Comparison of ENCODE assay signal across 8 mouse cellular contexts in genomic region chr11:97662207-97662892, GRCm38 (mm10). TPM values are rescaled to one million over a fixed set of nuclear protein-coding genes. Genes with fewer than 3 reads are reported as not detected.
DNase-seq lines count a peak whose midpoint lies in the region; ATAC-seq and TF ChIP-seq lines count a peak whose summit lies in the region.

No protein-coding gene starts in this region.

- peak; percentile 100 for TF ChIP-seq EP300 in ES-Bruce4 (IDR thresholded peaks at IDR 0.05; ENCODE audit: insufficient read depth, low read depth, low read length)

- WGBS in forebrain, embryonic 14.5 days = 3% methylated on average over 21 of the region's 21 CpGs
- 2% methylated on average over 21 of the region's 21 CpGs for WGBS in intestine, postnatal 0 days
- 1% methylated on average over 21 of the region's 21 CpGs for WGBS in lung, embryonic 15.5 days
- WGBS in stomach, embryonic 14.5 days = 2% methylated on average over 21 of the region's 21 CpGs

- TF ChIP-seq POLR2A in ES-Bruce4 (IDR thresholded peaks at IDR 0.05; ENCODE audit: insufficient read depth, low read length) = no peak

- TF ChIP-seq CTCF in ES-Bruce4 (IDR thresholded peaks at IDR 0.05; ENCODE audit: low read depth, low read length) = no peak
- TF ChIP-seq CTCF in intestine, postnatal 0 days (IDR thresholded peaks at IDR 0.05; ENCODE audit: low read depth) = no peak

- peak overlapping the region; percentile 99 for H3K27ac ChIP-seq in ES-Bruce4 (ENCODE audit: insufficient read depth, low read length)
- H3K27ac ChIP-seq in forebrain, embryonic 14.5 days (ENCODE audit: low read depth, low read length) = no peak overlapping the region
- H3K27ac ChIP-seq in intestine, postnatal 0 days (ENCODE audit: low read depth, low read length) = peak overlapping the region; percentile 97
- H3K27ac ChIP-seq in lung, embryonic 15.5 days = peak overlapping the region; percentile 94
- peak overlapping the region; percentile 88 for H3K27ac ChIP-seq in stomach, embryonic 14.5 days (ENCODE audit: low read length)

- peak overlapping the region; percentile 99 for H3K9ac ChIP-seq in ES-Bruce4 (ENCODE audit: low read depth, poor library complexity, severe bottlenecking)
- H3K9ac ChIP-seq in forebrain, embryonic 14.5 days (ENCODE audit: low read length) = peak overlapping the region; percentile 89; the same call in 1 of the 2 replicates
- peak overlapping the region; percentile 78; the same call in 1 of the 2 replicates for H3K9ac ChIP-seq in intestine, postnatal 0 days (ENCODE audit: low read depth, low read length)
- H3K9ac ChIP-seq in lung, embryonic 15.5 days = peak overlapping the region; percentile 89
- H3K9ac ChIP-seq in stomach, embryonic 14.5 days (replicated peaks; ENCODE audit: low read depth, low read length) = peak overlapping the region; percentile 86; the same call in 1 of the 2 replicates

- H3K9me3 ChIP-seq in ES-Bruce4 (replicated peaks; ENCODE audit: control insufficient read depth, insufficient read depth, low read length, poor library complexity, severe bottlenecking) = no peaks in the 10 kb centered on the region
- H3K9me3 ChIP-seq in forebrain, embryonic 14.5 days (replicated peaks; ENCODE audit: control insufficient read depth, low read length) = no peaks in the 10 kb centered on the region
- no peaks in the 10 kb centered on the region for H3K9me3 ChIP-seq in intestine, postnatal 0 days (ENCODE audit: control insufficient read depth)
- H3K9me3 ChIP-seq in lung, embryonic 15.5 days = no peaks in the 10 kb centered on the region
- no peaks in the 10 kb centered on the region for H3K9me3 ChIP-seq in stomach, embryonic 14.5 days (ENCODE audit: control insufficient read depth, low read depth, low read length)

- H3K4me1 ChIP-seq in ES-Bruce4 (ENCODE audit: control insufficient read depth, insufficient read depth, low read length) = peaks cover 2% of the 10 kb centered on the region
- peaks cover 27% of the 10 kb centered on the region for H3K4me1 ChIP-seq in forebrain, embryonic 14.5 days (ENCODE audit: control insufficient read depth, insufficient read depth, low read length)
- H3K4me1 ChIP-seq in intestine, postnatal 0 days (replicated peaks; ENCODE audit: control insufficient read depth, insufficient read depth, low read length) = peaks cover 4% of the 10 kb centered on the region
- H3K4me1 ChIP-seq in lung, embryonic 15.5 days = peaks cover 57% of the 10 kb centered on the region
- peaks cover 39% of the 10 kb centered on the region for H3K4me1 ChIP-seq in stomach, embryonic 14.5 days (ENCODE audit: control insufficient read depth, insufficient read depth, low read length)

- H3K4me2 ChIP-seq in forebrain, embryonic 14.5 days (ENCODE audit: low read length) = peak overlapping the region; percentile 79
- peak overlapping the region; percentile 96 for H3K4me2 ChIP-seq in intestine, postnatal 0 days (replicated peaks; ENCODE audit: low read depth)
- H3K4me2 ChIP-seq in lung, embryonic 15.5 days = peak overlapping the region; percentile 86
- H3K4me2 ChIP-seq in stomach, embryonic 14.5 days (replicated peaks; ENCODE audit: low read depth, low read length) = peak overlapping the region; percentile 89

- ATAC-seq in forebrain, embryonic 14.5 days = no peak
- peak; percentile 5; the same call in 1 of the 2 replicates for ATAC-seq in intestine, postnatal 0 days
- no peak for ATAC-seq in lung, embryonic 15.5 days (ENCODE audit: borderline replicate concordance, extremely low read depth, low FRiP score, low TSS enrichment)
- ATAC-seq in stomach, embryonic 14.5 days (ENCODE audit: insufficient number of reproducible peaks, insufficient read depth, low FRiP score, low read depth) = no peak

- no peaks in the 10 kb centered on the region for H3K27me3 ChIP-seq in ES-Bruce4 (ENCODE audit: control insufficient read depth, insufficient read depth, low read length, poor library complexity, severe bottlenecking)
- H3K27me3 ChIP-seq in forebrain, embryonic 14.5 days (replicated peaks; ENCODE audit: control insufficient read depth, insufficient read depth, low read length) = peaks cover 17% of the 10 kb centered on the region
- no peaks in the 10 kb centered on the region for H3K27me3 ChIP-seq in intestine, postnatal 0 days (replicated peaks; ENCODE audit: control insufficient read depth, insufficient read depth, low read length)
- H3K27me3 ChIP-seq in lung, embryonic 15.5 days = peaks cover 15% of the 10 kb centered on the region
- no peaks in the 10 kb centered on the region for H3K27me3 ChIP-seq in stomach, embryonic 14.5 days (ENCODE audit: control insufficient read depth, insufficient read depth, low read length)

- DNase-seq in 416B (ENCODE audit: low read depth) = peak; percentile 79
- no peak for DNase-seq in forebrain, embryonic 14.5 days (ENCODE audit: low spot score)
- DNase-seq in layer of hippocampus, adult 9-10 months (ENCODE audit: low spot score) = no peak
- no peak for DNase-seq in ovary, adult 18-20 months (ENCODE audit: low spot score)

- peaks cover 8% of the 10 kb centered on the region for H3K36me3 ChIP-seq in ES-Bruce4 (ENCODE audit: control insufficient read depth, insufficient read depth, low read length, poor library complexity, severe bottlenecking)
- peaks cover 12% of the 10 kb centered on the region for H3K36me3 ChIP-seq in forebrain, embryonic 14.5 days (ENCODE audit: control insufficient read depth, insufficient read depth, low read length)
- peaks cover 13% of the 10 kb centered on the region; the same call in 1 of the 2 replicates for H3K36me3 ChIP-seq in intestine, postnatal 0 days (ENCODE audit: control insufficient read depth, insufficient read depth)
- H3K36me3 ChIP-seq in lung, embryonic 15.5 days = peaks cover 20% of the 10 kb centered on the region
- H3K36me3 ChIP-seq in stomach, embryonic 14.5 days (ENCODE audit: control insufficient read depth, insufficient read depth, low read length) = peaks cover 18% of the 10 kb centered on the region

- H3K4me3 ChIP-seq in ES-Bruce4 (ENCODE audit: low read depth, low read length) = peak overlapping the region; percentile 72
- peak overlapping the region; percentile 69 for H3K4me3 ChIP-seq in forebrain, embryonic 14.5 days (ENCODE audit: low read depth, low read length)
- peak overlapping the region; percentile 92 for H3K4me3 ChIP-seq in intestine, postnatal 0 days (ENCODE audit: low read depth, low read length)
- peak overlapping the region; percentile 93 for H3K4me3 ChIP-seq in lung, embryonic 15.5 days
- peak overlapping the region; percentile 91 for H3K4me3 ChIP-seq in stomach, embryonic 14.5 days (ENCODE audit: low read depth, low read length)

RNA-seq across cellular contexts. Expression of gene Mllt6, which starts 0.9 kb away (rescaled TPM):
- polyA plus RNA-seq in ES-Bruce4 (2011; ENCODE audit: insufficient read depth, insufficient read length, low read depth, missing spikeins) = 23.7 and 25.2 TPM in 2 replicates
- 5.0 and 5.9 TPM in 2 replicates for polyA plus RNA-seq in forebrain, embryonic 14.5 days (2014; fragmentation: Nextera tagmentation; extraction: Ambion mirVana)
- 1.4 and 1.6 TPM in 2 replicates for polyA plus RNA-seq in intestine, postnatal 0 days (2015; fragmentation: Nextera tagmentation; extraction: Ambion mirVana)
- polyA plus RNA-seq in lung, embryonic 15.5 days (2015; fragmentation: Nextera tagmentation; extraction: Ambion mirVana) = 3.2 and 3.3 TPM in 2 replicates
- 4.3 and 4.5 TPM in 2 replicates for polyA plus RNA-seq in stomach, embryonic 14.5 days (2014; fragmentation: Nextera tagmentation; extraction: Ambion mirVana)

RNA-seq across cellular contexts. Expression of gene Cisd3, which starts 23.3 kb away (rescaled TPM):
- polyA plus RNA-seq in ES-Bruce4 (2011; ENCODE audit: insufficient read depth, insufficient read length, low read depth, missing spikeins) = 62.3 and 77.2 TPM in 2 replicates
- 17.3 and 19.5 TPM in 2 replicates for polyA plus RNA-seq in forebrain, embryonic 14.5 days (2014; fragmentation: Nextera tagmentation; extraction: Ambion mirVana)
- 122 and 123 TPM in 2 replicates for polyA plus RNA-seq in intestine, postnatal 0 days (2015; fragmentation: Nextera tagmentation; extraction: Ambion mirVana)
- 44.1 and 45.5 TPM in 2 replicates for polyA plus RNA-seq in lung, embryonic 15.5 days (2015; fragmentation: Nextera tagmentation; extraction: Ambion mirVana)
- 20.8 and 21.9 TPM in 2 replicates for polyA plus RNA-seq in stomach, embryonic 14.5 days (2014; fragmentation: Nextera tagmentation; extraction: Ambion mirVana)

RNA-seq across cellular contexts. Expression of gene Epop, which starts 32.8 kb away (rescaled TPM):
- polyA plus RNA-seq in ES-Bruce4 (2011; ENCODE audit: insufficient read depth, insufficient read length, low read depth, missing spikeins) = 39.3 and 44.1 TPM in 2 replicates
- polyA plus RNA-seq in forebrain, embryonic 14.5 days (2014; fragmentation: Nextera tagmentation; extraction: Ambion mirVana) = 2.5 and 3.3 TPM in 2 replicates
- 1.1 and 1.3 TPM in 2 replicates for polyA plus RNA-seq in intestine, postnatal 0 days (2015; fragmentation: Nextera tagmentation; extraction: Ambion mirVana)
- 4.3 and 4.4 TPM in 2 replicates for polyA plus RNA-seq in lung, embryonic 15.5 days (2015; fragmentation: Nextera tagmentation; extraction: Ambion mirVana)
- 2.7 and 3.6 TPM in 2 replicates for polyA plus RNA-seq in stomach, embryonic 14.5 days (2014; fragmentation: Nextera tagmentation; extraction: Ambion mirVana)

RNA-seq across cellular contexts. Expression of gene Pcgf2, which starts 37.9 kb away (rescaled TPM):
- 74.6 and 84.0 TPM in 2 replicates for polyA plus RNA-seq in ES-Bruce4 (2011; ENCODE audit: insufficient read depth, insufficient read length, low read depth, missing spikeins)
- polyA plus RNA-seq in forebrain, embryonic 14.5 days (2014; fragmentation: Nextera tagmentation; extraction: Ambion mirVana) = 17.6 and 21.9 TPM in 2 replicates
- polyA plus RNA-seq in intestine, postnatal 0 days (2015; fragmentation: Nextera tagmentation; extraction: Ambion mirVana) = 7.9 and 8.9 TPM in 2 replicates
- 12.1 and 13.2 TPM in 2 replicates for polyA plus RNA-seq in lung, embryonic 15.5 days (2015; fragmentation: Nextera tagmentation; extraction: Ambion mirVana)
- 18.2 and 20.6 TPM in 2 replicates for polyA plus RNA-seq in stomach, embryonic 14.5 days (2014; fragmentation: Nextera tagmentation; extraction: Ambion mirVana)

RNA-seq across cellular contexts. Expression of gene Psmb3, which starts 40.8 kb away (rescaled TPM):
- 296 and 332 TPM in 2 replicates for polyA plus RNA-seq in ES-Bruce4 (2011; ENCODE audit: insufficient read depth, insufficient read length, low read depth, missing spikeins)
- polyA plus RNA-seq in forebrain, embryonic 14.5 days (2014; fragmentation: Nextera tagmentation; extraction: Ambion mirVana) = 530 and 674 TPM in 2 replicates
- 391 and 439 TPM in 2 replicates for polyA plus RNA-seq in intestine, postnatal 0 days (2015; fragmentation: Nextera tagmentation; extraction: Ambion mirVana)
- polyA plus RNA-seq in lung, embryonic 15.5 days (2015; fragmentation: Nextera tagmentation; extraction: Ambion mirVana) = 465 and 505 TPM in 2 replicates
- 429 and 454 TPM in 2 replicates for polyA plus RNA-seq in stomach, embryonic 14.5 days (2014; fragmentation: Nextera tagmentation; extraction: Ambion mirVana)
